Mouse (Mus musculus) heart, adult 2 months (tissue): ENCODE data around the gene Capn5.
A peak's percentile ranks its signal among the peaks of the same experiment; 100 is the strongest.

Source experiments
- CTCF ChIP-seq: fragments of 200-600 bp; IDR thresholded peaks from 2 replicates; pipeline ENCODE4 v1.8.1; 2022; ENCODE audit warnings: antibody characterized with exemption, mild to moderate bottlenecking, moderate library complexity
- EP300 ChIP-seq: fragments of 200-500 bp; IDR thresholded peaks from 2 replicates; pipeline ENCODE4 v1.6.1; 2011; ENCODE audit warnings: low read depth, low read length, control low read depth; ENCODE audit not compliant: insufficient read depth

DNA sequence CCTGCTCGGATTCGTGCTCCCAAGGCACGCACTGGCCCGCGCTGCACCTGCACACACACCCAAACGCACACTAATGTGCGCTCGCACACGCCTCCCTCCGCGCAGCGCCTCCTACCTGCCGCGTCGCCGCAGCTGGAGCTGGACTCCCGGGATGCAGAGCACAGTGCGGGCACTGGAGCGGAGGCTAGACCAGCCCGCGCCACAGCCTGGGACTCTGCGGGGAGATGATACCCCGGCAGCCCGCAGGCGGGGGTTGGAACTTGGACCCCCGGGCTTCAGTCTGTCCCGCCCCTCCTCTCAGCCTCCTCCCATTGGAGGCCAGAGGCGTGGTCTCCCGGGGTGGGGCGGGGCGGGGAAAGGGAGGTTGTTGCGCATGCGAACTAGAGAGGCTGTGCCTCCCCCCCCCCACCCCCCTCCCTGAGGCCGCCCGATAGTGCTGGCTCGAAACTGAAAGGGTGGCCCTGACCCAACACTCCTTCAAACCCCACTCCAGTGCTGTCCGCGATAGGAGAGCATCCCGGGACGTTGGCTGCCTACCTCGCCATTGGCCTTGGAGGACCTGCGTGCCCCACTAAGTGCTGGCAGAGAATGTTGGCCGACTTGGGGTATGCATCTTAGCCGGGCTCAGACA lies at the start of gene Capn5:
- TF ChIP-seq EP300 (peak; percentile 77; the same call in 1 of the 2 replicates), CTCF (peak; percentile 72)
